Mouse (Mus musculus) neural tube, embryonic 15.5 days (tissue): Measurements from ENCODE around the gene Ear14. TPM values are rescaled to one million over a fixed set of nuclear protein-coding genes. Genes with fewer than 3 reads are reported as not detected.

Experiments used
- polyA plus RNA-seq: library from polyadenylated mRNA; unstranded; fragments of >200 nt; fragmentation: Nextera tagmentation; extraction: Ambion mirVana; gene quantifications from 2 replicates; pipeline ENCODE4 v1.2.1, GENCODE M21; 2015

Ear14 gene
- polyA plus RNA-seq, 1 experiment from 2014 or later: not detected

Other genes starting within 250 kb of the Ear14 start
- gene Pnp2, start 247.4 kb upstream of the Ear14 start, polyA plus RNA-seq: 0.55 and 0.73 TPM in 2 replicates
- 0.10 TPM in 1 of 2 replicates, not detected in the other for gene Rnase10, start 195.6 kb upstream of the Ear14 start, polyA plus RNA-seq
- gene Rnase9, start 161.5 kb upstream of the Ear14 start, polyA plus RNA-seq: not detected in 2 replicates
- not detected in 2 replicates for gene Rnase11, start 153.2 kb upstream of the Ear14 start, polyA plus RNA-seq
- not detected in 2 replicates for gene Rnase12, start 145.7 kb upstream of the Ear14 start, polyA plus RNA-seq
- gene Olfr750, start 129.0 kb upstream of the Ear14 start, polyA plus RNA-seq: not detected in 2 replicates
- 18.6 and 30.0 TPM in 2 replicates for gene Rnase4, start 112.3 kb upstream of the Ear14 start, polyA plus RNA-seq
- 4.4 and 8.0 TPM in 2 replicates for gene Ang, start 112.2 kb upstream of the Ear14 start, polyA plus RNA-seq
- gene Eddm3b, start 89.0 kb upstream of the Ear14 start, polyA plus RNA-seq: not detected in 2 replicates
- gene Rnase6, start 79.5 kb upstream of the Ear14 start, polyA plus RNA-seq: 1.0 and 2.2 TPM in 2 replicates
- gene Rnase1, start 56.6 kb upstream of the Ear14 start, polyA plus RNA-seq: 1.1 and 1.5 TPM in 2 replicates
- not detected in 2 replicates for gene Rnase2b, start 41.1 kb upstream of the Ear14 start, polyA plus RNA-seq
- gene Ang2, start 4.2 kb upstream of the Ear14 start, polyA plus RNA-seq: not detected in 2 replicates
- gene Rnase2a, start 52.7 kb downstream of the Ear14 start, polyA plus RNA-seq: not detected in 2 replicates
- not detected in 2 replicates for gene Gm7247, start 158.4 kb downstream of the Ear14 start, polyA plus RNA-seq
- gene Vmn2r88, start 207.4 kb downstream of the Ear14 start, polyA plus RNA-seq: not detected in 2 replicates
- gene Vmn2r89, start 248.5 kb downstream of the Ear14 start, polyA plus RNA-seq: not detected in 2 replicates